ENCODE assay signal across 8 mouse cellular contexts in the genomic region with DNA sequence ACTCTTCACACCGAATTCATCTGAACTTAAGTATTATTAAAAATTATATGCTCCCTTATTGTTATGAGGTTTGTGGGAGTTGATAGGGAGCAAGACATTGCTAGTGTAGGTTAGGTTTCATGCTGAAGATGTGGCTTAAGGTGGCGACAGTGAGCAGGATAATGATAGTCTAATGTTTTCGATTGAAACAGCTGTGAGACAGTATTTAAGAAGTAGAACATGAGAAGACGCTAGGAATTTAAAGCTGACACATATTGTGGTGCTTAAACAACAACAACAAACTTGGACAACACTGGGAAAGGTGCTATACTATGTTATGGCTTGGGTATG. TPM values are rescaled to one million over a fixed set of nuclear protein-coding genes. Genes with fewer than 3 reads are reported as not detected.
DNase-seq lines count a peak whose midpoint lies in the region; ATAC-seq and TF ChIP-seq lines count a peak whose summit lies in the region.

No protein-coding gene starts in this region.

- ATAC-seq in forebrain, embryonic 14.5 days: no peak

- TF ChIP-seq POLR2A in kidney, adult 2 months (IDR thresholded peaks at IDR 0.05; ENCODE audit: low read depth, low read length): no peak
- TF ChIP-seq POLR2A in MEL (IDR thresholded peaks at IDR 0.05; ENCODE audit: control insufficient read depth in 1 of 2, insufficient read depth in 1 of 2, low read depth in 1 of 2, low read length in 2 of 2, poor library complexity in 1 of 2): no peak

- H3K9ac ChIP-seq in MEL (ENCODE audit: control insufficient read depth, low read depth, low read length, poor library complexity, severe bottlenecking): peak overlapping the region; percentile 78
- H3K9ac ChIP-seq in forebrain, embryonic 14.5 days (ENCODE audit: low read length): peak overlapping the region; percentile 50

- H3K4me2 ChIP-seq in forebrain, embryonic 14.5 days (ENCODE audit: low read length): peak overlapping the region; percentile 52

- TF ChIP-seq EP300 in MEL (IDR thresholded peaks at IDR 0.05; ENCODE audit: low read depth in 1 of 2, low read length in 2 of 2): no peak

- peak; percentile 3 for TF ChIP-seq RAD21 in MEL (IDR thresholded peaks at IDR 0.05; ENCODE audit: low read depth, low read length)

- no peaks in the 10 kb centered on the region for H3K9me3 ChIP-seq in MEL (replicated peaks; ENCODE audit: insufficient read depth, low read length)
- H3K9me3 ChIP-seq in forebrain, embryonic 14.5 days (replicated peaks; ENCODE audit: control insufficient read depth, low read length): no peaks in the 10 kb centered on the region
- H3K9me3 ChIP-seq in midbrain, embryonic 10.5 days (replicated peaks): no peaks in the 10 kb centered on the region

- 6% methylated on average over 4 of the region's 4 CpGs for WGBS in kidney, adult 2 months
- 7% methylated on average over 4 of the region's 4 CpGs for WGBS in forebrain, embryonic 14.5 days
- 10% methylated on average over 4 of the region's 4 CpGs for WGBS in midbrain, embryonic 10.5 days

- no peaks in the 10 kb centered on the region for H3K27me3 ChIP-seq in kidney, adult 2 months (replicated peaks; ENCODE audit: control insufficient read depth, insufficient read depth, low read length)
- H3K27me3 ChIP-seq in MEL (ENCODE audit: control insufficient read depth in 1 of 2, insufficient read depth in 2 of 2, low read length in 2 of 2): no peaks in the 10 kb centered on the region
- no peaks in the 10 kb centered on the region for H3K27me3 ChIP-seq in forebrain, embryonic 14.5 days (replicated peaks; ENCODE audit: control insufficient read depth, insufficient read depth, low read length)
- no peaks in the 10 kb centered on the region for H3K27me3 ChIP-seq in midbrain, embryonic 10.5 days (ENCODE audit: low read depth, poor library complexity, severe bottlenecking)

- H3K4me1 ChIP-seq in kidney, adult 2 months (ENCODE audit: control insufficient read depth, insufficient read depth, low read length): 0 out of 2 replicates have a peak, but pooled peaks cover 2% of the 10 kb centered on the region
- H3K4me1 ChIP-seq in MEL (ENCODE audit: control insufficient read depth in 1 of 2, insufficient read depth in 2 of 2, low read length in 2 of 2): peaks cover 3 to 10% of the 10 kb centered on the region in 2 experiments; a peak in 3 of 4 replicates
- peaks cover 9% of the 10 kb centered on the region; the same call in 1 of the 2 replicates for H3K4me1 ChIP-seq in forebrain, embryonic 14.5 days (ENCODE audit: control insufficient read depth, insufficient read depth, low read length)
- H3K4me1 ChIP-seq in midbrain, embryonic 10.5 days: peaks cover 23% of the 10 kb centered on the region

- no peak for DNase-seq in kidney, adult 2 months
- no peak for DNase-seq in kidney, adult 9 months
- peak; percentile 71 for DNase-seq in MEL (ENCODE audit: low read depth, low spot score)
- peak; percentile 20 for DNase-seq in forebrain, embryonic 14.5 days (ENCODE audit: low spot score)
- no peak for DNase-seq in midbrain, embryonic 10.5 days (ENCODE audit: low spot score)
- DNase-seq in left cerebral cortex, adult 8-10 months (ENCODE audit: low spot score in 2 of 2): no peak
- DNase-seq in left cerebral cortex, adult 18-20 months (ENCODE audit: low spot score in 2 of 2): no peak
- DNase-seq in adipocyte (ENCODE audit: low spot score): no peak

- H3K79me2 ChIP-seq in MEL (ENCODE audit: control insufficient read depth, insufficient read depth, low read length, poor library complexity): peaks cover 37% of the 10 kb centered on the region

- no peak for TF ChIP-seq CTCF in kidney, adult 2 months (conservative IDR thresholded peaks at IDR 0.05; ENCODE audit: insufficient read depth, insufficient read length, low read depth, low read length)
- TF ChIP-seq CTCF in MEL (IDR thresholded peaks at IDR 0.05 in 2 of 3, conservative IDR thresholded peaks at IDR 0.05 in 1 of 3; ENCODE audit: control insufficient read depth in 1 of 3, insufficient read depth in 1 of 3, low read depth in 2 of 3, low read length in 3 of 3, poor library complexity in 1 of 3, severe bottlenecking in 1 of 3): peak in 2 of 3 experiments; percentile 10 to 42; a peak in 2 of 6 replicates

- H3K4me3 ChIP-seq in kidney, adult 2 months (ENCODE audit: insufficient read depth, low read depth, low read length): peak overlapping the region; percentile 76
- peak overlapping the region; percentile 90 to 94 for H3K4me3 ChIP-seq in MEL (ENCODE audit: control insufficient read depth in 1 of 2, insufficient read depth in 1 of 2, low read depth in 2 of 2, low read length in 2 of 2)
- H3K4me3 ChIP-seq in forebrain, embryonic 14.5 days (ENCODE audit: low read depth, low read length): peak overlapping the region; percentile 73
- H3K4me3 ChIP-seq in midbrain, embryonic 10.5 days: peak overlapping the region; percentile 98

- H3K27ac ChIP-seq in kidney, adult 2 months (ENCODE audit: insufficient read depth, low read depth, low read length): no peak overlapping the region
- H3K27ac ChIP-seq in MEL (ENCODE audit: control insufficient read depth, low read depth, low read length): peak overlapping the region; percentile 79
- H3K27ac ChIP-seq in forebrain, embryonic 14.5 days (ENCODE audit: low read depth, low read length): no peak overlapping the region
- peak overlapping the region; percentile 96 for H3K27ac ChIP-seq in midbrain, embryonic 10.5 days (replicated peaks)

- peaks cover 3% of the 10 kb centered on the region for H3K36me3 ChIP-seq in kidney, adult 2 months (ENCODE audit: control insufficient read depth, insufficient read depth, low read length)
- H3K36me3 ChIP-seq in MEL (ENCODE audit: control insufficient read depth in 1 of 2, insufficient read depth in 2 of 2, low read length in 2 of 2): peaks cover 18 to 27% of the 10 kb centered on the region in 2 experiments
- peaks cover 15% of the 10 kb centered on the region for H3K36me3 ChIP-seq in forebrain, embryonic 14.5 days (ENCODE audit: control insufficient read depth, insufficient read depth, low read length)
- H3K36me3 ChIP-seq in midbrain, embryonic 10.5 days: peaks cover 36% of the 10 kb centered on the region

TF ChIP-seq in MEL, 35 proteins besides CTCF, POLR2A, EP300 and RAD21:
- TF ChIP-seq TBP (IDR thresholded peaks at IDR 0.05; ENCODE audit: low read depth, low read length): no peak
- TF ChIP-seq HCFC1 (IDR thresholded peaks at IDR 0.05; ENCODE audit: low read depth, low read length): no peak
- no peak for TF ChIP-seq NELFE (IDR thresholded peaks at IDR 0.05; ENCODE audit: low read depth, low read length)
- no peak for TF ChIP-seq BHLHE40 (IDR thresholded peaks at IDR 0.05; ENCODE audit: borderline replicate concordance, low read depth, low read length)
- no peak for TF ChIP-seq MAX (IDR thresholded peaks at IDR 0.05; ENCODE audit: low read length)
- TF ChIP-seq POLR2AphosphoS2 (IDR thresholded peaks at IDR 0.05; ENCODE audit: low read length): no peak
- TF ChIP-seq JUND (IDR thresholded peaks at IDR 0.05; ENCODE audit: low read depth, low read length): no peak
- no peak for TF ChIP-seq ETS1 (IDR thresholded peaks at IDR 0.05; ENCODE audit: low read depth, low read length)
- TF ChIP-seq SMC3 (IDR thresholded peaks at IDR 0.05; ENCODE audit: low read depth, low read length): no peak
- no peak for TF ChIP-seq MEF2A (IDR thresholded peaks at IDR 0.05; ENCODE audit: extremely low read depth, insufficient replicate concordance, low read depth, low read length, poor library complexity, severe bottlenecking)
- TF ChIP-seq SIN3A (IDR thresholded peaks at IDR 0.05; ENCODE audit: low read length): no peak
- TF ChIP-seq TCF12 (IDR thresholded peaks at IDR 0.05; ENCODE audit: low read depth, low read length): no peak
- no peak for TF ChIP-seq USF1 (IDR thresholded peaks at IDR 0.05; ENCODE audit: low read depth, low read length)
- no peak for TF ChIP-seq ELF1 (IDR thresholded peaks at IDR 0.05; ENCODE audit: low read depth, low read length)
- no peak for TF ChIP-seq GATA1 (IDR thresholded peaks at IDR 0.05; ENCODE audit: low read depth, low read length)
- TF ChIP-seq CHD2 (IDR thresholded peaks at IDR 0.05; ENCODE audit: low read length): no peak
- TF ChIP-seq RCOR1 (IDR thresholded peaks at IDR 0.05; ENCODE audit: low read depth, low read length): no peak
TF ChIP-seq in MEL: peak in this region for 0.

RNA-seq across cellular contexts. Expression of a gene that starts 0.7 kb away (rescaled TPM):
- 32.7 and 37.7 TPM in 2 replicates for polyA plus RNA-seq in kidney, adult 2 months (2012; rRNA removed)
- 78.7 and 96.3 TPM in 2 replicates for total RNA-seq in MEL (2012; rRNA removed)
- polyA plus RNA-seq in MEL (2012; ENCODE audit: insufficient read depth in 1 of 2, insufficient read length in 2 of 2, low read depth in 1 of 2, low replicate concordance in 2 of 2, missing spikeins in 1 of 2): 10 to 100 TPM; 80.5 to 83.8 TPM
- polyA plus RNA-seq in forebrain, embryonic 14.5 days (2014; fragmentation: Nextera tagmentation; extraction: Ambion mirVana): 95.1 and 97.4 TPM in 2 replicates
- 136 and 143 TPM in 2 replicates for polyA plus RNA-seq in midbrain, embryonic 10.5 days (2016; fragmentation: Nextera tagmentation; extraction: Ambion mirVana)
- 10 to 100 TPM; 19.8 to 21.4 (median 20.5) TPM for total RNA-seq in left cerebral cortex, adult 8-10 months (2022)
- total RNA-seq in left cerebral cortex, adult 18-20 months (2021): 10 to 100 TPM; 19.7 to 23.1 TPM

RNA-seq across cellular contexts. Expression of a gene that starts 0.8 kb away (rescaled TPM):
- polyA plus RNA-seq in kidney, adult 2 months (2012; rRNA removed): 10.6 and 15.4 TPM in 2 replicates
- total RNA-seq in MEL (2012; rRNA removed): 70.2 and 79.5 TPM in 2 replicates
- polyA plus RNA-seq in MEL (2012; ENCODE audit: insufficient read depth in 1 of 2, insufficient read length in 2 of 2, low read depth in 1 of 2, low replicate concordance in 2 of 2, missing spikeins in 1 of 2): 100 to 1,000 TPM in 1 of 2 experiments, 10 to 100 TPM in 1; 67.3 to 192 TPM
- 54.9 and 56.0 TPM in 2 replicates for polyA plus RNA-seq in forebrain, embryonic 14.5 days (2014; fragmentation: Nextera tagmentation; extraction: Ambion mirVana)
- polyA plus RNA-seq in midbrain, embryonic 10.5 days (2016; fragmentation: Nextera tagmentation; extraction: Ambion mirVana): 56.0 and 56.3 TPM in 2 replicates
- 10 to 100 TPM; 42.9 to 56.9 (median 52.9) TPM for total RNA-seq in left cerebral cortex, adult 8-10 months (2022)
- total RNA-seq in left cerebral cortex, adult 18-20 months (2021): 10 to 100 TPM; 41.6 to 42.6 TPM

RNA-seq across cellular contexts. Expression of a gene that starts 50.1 kb away (rescaled TPM):
- 81.8 and 102 TPM in 2 replicates for polyA plus RNA-seq in kidney, adult 2 months (2012; rRNA removed)
- total RNA-seq in MEL (2012; rRNA removed): 78.3 and 83.9 TPM in 2 replicates
- 100 to 1,000 TPM in 1 of 2 experiments, 10 to 100 TPM in 1; 89.5 to 107 TPM for polyA plus RNA-seq in MEL (2012; ENCODE audit: insufficient read depth in 1 of 2, insufficient read length in 2 of 2, low read depth in 1 of 2, low replicate concordance in 2 of 2, missing spikeins in 1 of 2)
- 25.7 and 30.3 TPM in 2 replicates for polyA plus RNA-seq in forebrain, embryonic 14.5 days (2014; fragmentation: Nextera tagmentation; extraction: Ambion mirVana)
- 16.5 and 17.1 TPM in 2 replicates for polyA plus RNA-seq in midbrain, embryonic 10.5 days (2016; fragmentation: Nextera tagmentation; extraction: Ambion mirVana)
- 100 to 1,000 TPM; 136 to 142 (median 137) TPM for total RNA-seq in left cerebral cortex, adult 8-10 months (2022)
- total RNA-seq in left cerebral cortex, adult 18-20 months (2021): 100 to 1,000 TPM; 141 to 145 TPM

Comparison
In these comparisons a context has a peak if more than half of its experiments do, and no peak if none do; other contexts are left out.
1. DNase-seq: peak in MEL (single experiment) and forebrain, embryonic 14.5 days (single experiment); none in kidney, adult 2 months (single experiment), kidney, adult 9 months (single experiment), midbrain, embryonic 10.5 days (single experiment), left cerebral cortex, adult 8-10 months (0 of 2), left cerebral cortex, adult 18-20 months (0 of 2) and adipocyte (single experiment).
2. H3K27ac ChIP-seq: peak in MEL (single experiment) and midbrain, embryonic 10.5 days (single experiment); none in kidney, adult 2 months (single experiment) and forebrain, embryonic 14.5 days (single experiment).
3. Peak in every context shown above with its lines, with median percentiles within 50 percentile points of each other: H3K4me3 ChIP-seq.